Mouse (Mus musculus): ENCODE measurements around the gene Nubp2. TPM values are rescaled to one million over a fixed set of nuclear protein-coding genes. Genes with fewer than 3 reads are reported as not detected.

Nubp2 gene
- polyA plus RNA-seq, 1 experiment, result 38.5 TPM

DNA sequence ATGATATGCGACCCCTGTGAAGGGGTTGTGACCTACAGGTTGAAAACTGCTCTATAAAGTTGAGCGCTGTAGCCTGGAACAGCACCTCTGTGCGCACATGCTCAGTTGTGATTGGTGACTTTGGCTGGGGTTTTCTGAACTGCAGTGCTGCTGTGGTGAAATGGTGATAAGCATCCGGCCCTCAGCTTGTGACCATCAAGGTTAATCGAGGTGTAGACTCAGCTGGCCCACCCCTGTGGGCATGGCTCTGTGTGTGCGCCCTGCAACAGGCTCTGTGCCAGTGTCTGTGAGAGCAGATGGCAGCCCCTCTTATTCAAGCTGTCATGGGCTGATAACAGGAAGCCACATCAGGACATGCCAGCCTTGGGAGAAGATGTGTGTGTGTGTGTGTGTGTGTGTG, 27.2 kb downstream of the Nubp2 start:
- no peaks in the 10 kb centered on the region for H3K79me2 ChIP-seq (ENCODE audit: control insufficient read depth, insufficient read depth)
- TF ChIP-seq CEBPB (IDR thresholded peaks at IDR 0.05; ENCODE audit: insufficient read depth, poor library complexity, severe bottlenecking) (no peak), TCF3 (IDR thresholded peaks at IDR 0.05; ENCODE audit: insufficient read length, low read depth) (no peak), E2F4 (IDR thresholded peaks at IDR 0.05; ENCODE audit: insufficient read depth) (no peak), USF1 (IDR thresholded peaks at IDR 0.05; ENCODE audit: low read depth) (no peak), REST (IDR thresholded peaks at IDR 0.05; ENCODE audit: insufficient read depth, insufficient read length) (no peak), MAX (IDR thresholded peaks at IDR 0.05; ENCODE audit: low read depth) (no peak), TCF12 (IDR thresholded peaks at IDR 0.05; ENCODE audit: insufficient read depth, poor library complexity, severe bottlenecking) (no peak), POLR2A (IDR thresholded peaks at IDR 0.05; ENCODE audit: insufficient read length, low read depth) (no peak), MYOG (IDR thresholded peaks at IDR 0.05; ENCODE audit: control insufficient read depth in 1 of 3, insufficient read depth in 1 of 3, insufficient read length in 2 of 3, low read depth in 2 of 3) (no peak), MYOD1 (IDR thresholded peaks at IDR 0.05; ENCODE audit: control insufficient read depth in 1 of 3, insufficient read length in 2 of 3, low read depth in 2 of 3) (no peak), POLR2AphosphoS2 (IDR thresholded peaks at IDR 0.05; ENCODE audit: insufficient read length, low read depth) (no peak), SRF (IDR thresholded peaks at IDR 0.05; ENCODE audit: control insufficient read depth, insufficient read length, low read depth) (no peak)
- H3K4me3 ChIP-seq, result no peak overlapping the region
- no peak overlapping the region for H3K4me2 ChIP-seq (ENCODE audit: low read depth)
- no peak overlapping the region for H3ac ChIP-seq (ENCODE audit: control insufficient read depth, insufficient read length)
- no peaks in the 10 kb centered on the region for H3K27me3 ChIP-seq (ENCODE audit: control insufficient read depth, insufficient read depth, insufficient read length)
- H3K36me3 ChIP-seq (ENCODE audit: control insufficient read depth, insufficient read depth), result no peaks in the 10 kb centered on the region

GRCm38 (mm10) chr17:24857831-24858470, 28.2 kb downstream of the Nubp2 start:
- TF ChIP-seq TCF3 (IDR thresholded peaks at IDR 0.05; ENCODE audit: insufficient read length, low read depth), result no peak
- no peak for TF ChIP-seq MAX (IDR thresholded peaks at IDR 0.05; ENCODE audit: low read depth)
- TF ChIP-seq POLR2AphosphoS2 (IDR thresholded peaks at IDR 0.05; ENCODE audit: insufficient read length, low read depth), result no peak
- H3ac ChIP-seq (ENCODE audit: control insufficient read depth, insufficient read length), result no peak overlapping the region
- no peaks in the 10 kb centered on the region for H3K79me2 ChIP-seq (ENCODE audit: control insufficient read depth, insufficient read depth)
- H3K27me3 ChIP-seq (ENCODE audit: control insufficient read depth, insufficient read depth, insufficient read length), result no peaks in the 10 kb centered on the region
- no peaks in the 10 kb centered on the region for H3K36me3 ChIP-seq (ENCODE audit: control insufficient read depth, insufficient read depth)
- H3K4me2 ChIP-seq (ENCODE audit: low read depth), result no peak overlapping the region
- H3K4me3 ChIP-seq, result no peak overlapping the region

- TF ChIP-seq POLR2AphosphoS2 (IDR thresholded peaks at IDR 0.05; ENCODE audit: insufficient read length, low read depth) (no peak), TCF12 (IDR thresholded peaks at IDR 0.05; ENCODE audit: insufficient read depth, poor library complexity, severe bottlenecking) (no peak), MYOD1 (IDR thresholded peaks at IDR 0.05; ENCODE audit: control insufficient read depth in 1 of 3, insufficient read length in 2 of 3, low read depth in 2 of 3) (no peak), MAX (IDR thresholded peaks at IDR 0.05; ENCODE audit: low read depth) (no peak), MYOG (IDR thresholded peaks at IDR 0.05; ENCODE audit: control insufficient read depth in 1 of 3, insufficient read depth in 1 of 3, insufficient read length in 2 of 3, low read depth in 2 of 3) (no peak), REST (IDR thresholded peaks at IDR 0.05; ENCODE audit: insufficient read depth, insufficient read length) (no peak)
- Histone ChIP-seq H3K36me3 (ENCODE audit: control insufficient read depth, insufficient read depth) (no peaks in the 10 kb centered on the region), H3K79me2 (ENCODE audit: control insufficient read depth, insufficient read depth) (no peaks in the 10 kb centered on the region), H3K4me2 (ENCODE audit: low read depth) (no peak overlapping the region), H3K4me3 (no peak overlapping the region), H3ac (ENCODE audit: control insufficient read depth, insufficient read length) (no peak overlapping the region), H3K27me3 (ENCODE audit: control insufficient read depth, insufficient read depth, insufficient read length) (no peaks in the 10 kb centered on the region)
Observed at GRCm38 (mm10) chr17:24856589-24856988, 29.6 kb downstream of the Nubp2 start.

- Histone ChIP-seq H3K4me2 (ENCODE audit: low read depth) (no peak overlapping the region), H3K36me3 (ENCODE audit: control insufficient read depth, insufficient read depth) (no peaks in the 10 kb centered on the region), H3K27me3 (ENCODE audit: control insufficient read depth, insufficient read depth, insufficient read length) (no peaks in the 10 kb centered on the region), H3K4me3 (no peak overlapping the region), H3K79me2 (ENCODE audit: control insufficient read depth, insufficient read depth) (no peaks in the 10 kb centered on the region), H3ac (ENCODE audit: control insufficient read depth, insufficient read length) (no peak overlapping the region)
- peak; percentile 46 for TF ChIP-seq USF1 (IDR thresholded peaks at IDR 0.05; ENCODE audit: low read depth)
- no peak for TF ChIP-seq POLR2A (IDR thresholded peaks at IDR 0.05; ENCODE audit: insufficient read length, low read depth)
Observed at GRCm38 (mm10) chr17:24855838-24856464, 30.2 kb downstream of the Nubp2 start.

GRCm38 (mm10) chr17:24851381-24852125, 34.6 kb downstream of the Nubp2 start:
- Histone ChIP-seq H3ac (ENCODE audit: control insufficient read depth, insufficient read length) (no peak overlapping the region), H3K36me3 (ENCODE audit: control insufficient read depth, insufficient read depth) (no peaks in the 10 kb centered on the region), H3K4me2 (ENCODE audit: low read depth) (peak overlapping the region; percentile 96), H3K79me2 (ENCODE audit: control insufficient read depth, insufficient read depth) (peaks cover 7% of the 10 kb centered on the region), H3K27me3 (ENCODE audit: control insufficient read depth, insufficient read depth, insufficient read length) (no peaks in the 10 kb centered on the region), H3K4me3 (peak overlapping the region; percentile 96)
- TF ChIP-seq MYOD1 (IDR thresholded peaks at IDR 0.05; ENCODE audit: control insufficient read depth in 1 of 3, insufficient read length in 2 of 3, low read depth in 2 of 3), result no peak
- TF ChIP-seq TCF3 (IDR thresholded peaks at IDR 0.05; ENCODE audit: insufficient read length, low read depth), result no peak
- TF ChIP-seq SRF (IDR thresholded peaks at IDR 0.05; ENCODE audit: control insufficient read depth, insufficient read length, low read depth), result no peak
- no peak for TF ChIP-seq USF1 (IDR thresholded peaks at IDR 0.05; ENCODE audit: low read depth)
- TF ChIP-seq MYOG (IDR thresholded peaks at IDR 0.05; ENCODE audit: control insufficient read depth in 1 of 3, insufficient read depth in 1 of 3, insufficient read length in 2 of 3, low read depth in 2 of 3), result no peak
- TF ChIP-seq TCF12 (IDR thresholded peaks at IDR 0.05; ENCODE audit: insufficient read depth, poor library complexity, severe bottlenecking), result no peak
- no peak for TF ChIP-seq E2F4 (IDR thresholded peaks at IDR 0.05; ENCODE audit: insufficient read depth)
- TF ChIP-seq MAX (IDR thresholded peaks at IDR 0.05; ENCODE audit: low read depth), result no peak
- no peak for TF ChIP-seq POLR2A (IDR thresholded peaks at IDR 0.05; ENCODE audit: insufficient read length, low read depth)
- TF ChIP-seq POLR2AphosphoS2 (IDR thresholded peaks at IDR 0.05; ENCODE audit: insufficient read length, low read depth), result no peak
